Mouse (Mus musculus) naive thymus-derived CD4-positive, alpha-beta T cell, adult 2 months (primary cell): ENCODE measurements around the gene Matn3.

ENCODE experiments used
- DNase-seq: peaks from one replicate; pipeline ENCODE4 v3.0.0-alpha.2; 2011; ENCODE audit warnings: low read depth

Matn3 gene

GRCm38 (mm10) chr12:8936210-8936609 lies 11.5 kb upstream of the Matn3 start:
- peak; percentile 37 for DNase-seq

GRCm38 (mm10) chr12:8939490-8939889 lies 8.2 kb upstream of the Matn3 start:
- no peak for DNase-seq

GRCm38 (mm10) chr12:8940011-8941005 lies 7.4 kb upstream of the Matn3 start:
- no peak for DNase-seq

- DNase-seq, result no peak
Measured at GRCm38 (mm10) chr12:8941131-8941615, 6.6 kb upstream of the Matn3 start.

GRCm38 (mm10) chr12:8941699-8942392 lies 5.9 kb upstream of the Matn3 start:
- DNase-seq, result no peak

- no peak for DNase-seq
Measured at GRCm38 (mm10) chr12:8947163-8947562, 566 bp upstream of the Matn3 start.

- DNase-seq, result no peak
Measured at GRCm38 (mm10) chr12:8953136-8953535, 5.4 kb downstream of the Matn3 start.

- no peak for DNase-seq
Measured at GRCm38 (mm10) chr12:8954161-8954561, 6.4 kb downstream of the Matn3 start.

GRCm38 (mm10) chr12:8961607-8962316 lies 14.0 kb downstream of the Matn3 start:
- DNase-seq, result no peak

- no peak for DNase-seq
Measured at GRCm38 (mm10) chr12:8969828-8970227, 22.1 kb downstream of the Matn3 start.

- peak; percentile 92 for DNase-seq
Measured at GRCm38 (mm10) chr12:8973820-8974465, 26.2 kb downstream of the Matn3 start, which contains the start of gene Wdr35. Wdr35 (plus strand) TSS chr12:8973892.

GRCm38 (mm10) chr12:8975076-8975475 lies 27.3 kb downstream of the Matn3 start:
- DNase-seq, result peak; percentile 13

GRCm38 (mm10) chr12:8993231-8993630 lies 45.5 kb downstream of the Matn3 start:
- DNase-seq, result no peak

- DNase-seq, result peak; percentile 3
Measured at GRCm38 (mm10) chr12:8998318-8998717, 50.6 kb downstream of the Matn3 start.

- peak; percentile 86 for DNase-seq
Measured at GRCm38 (mm10) chr12:9002038-9002648, 54.4 kb downstream of the Matn3 start.

GRCm38 (mm10) chr12:9007146-9007545 lies 59.4 kb downstream of the Matn3 start:
- DNase-seq, result no peak

GRCm38 (mm10) chr12:9007811-9008210 lies 60.1 kb downstream of the Matn3 start:
- no peak for DNase-seq

- DNase-seq, result no peak
Measured at GRCm38 (mm10) chr12:9010311-9010710, 62.6 kb downstream of the Matn3 start.

- DNase-seq, result no peak
Measured at GRCm38 (mm10) chr12:9016376-9016775, 68.6 kb downstream of the Matn3 start.

GRCm38 (mm10) chr12:9020431-9020830 lies 72.7 kb downstream of the Matn3 start:
- DNase-seq, result no peak

- DNase-seq, result no peak
Measured at GRCm38 (mm10) chr12:9020986-9021385, 73.3 kb downstream of the Matn3 start.
